Mouse (Mus musculus): ENCODE results near the gene Spata3. TPM values are rescaled to one million over a fixed set of nuclear protein-coding genes. Genes with fewer than 3 reads are reported as not detected.

Spata3 gene
- not detected for total RNA-seq (2023)

GRCm38 (mm10) chr1:86016516-86016915 lies at the start of gene Spata3:
Gene Spata3, plus strand, starts transcription at chr1:86016816.

GRCm38 (mm10) chr1:86045848-86046805 lies 29.5 kb downstream of the Spata3 start, which contains the start of gene 2810459M11Rik:
Gene 2810459M11Rik, plus strand, starts transcription at chr1:86045863.

GRCm38 (mm10) chr1:86064271-86064991 lies 47.8 kb downstream of the Spata3 start, which contains the start of gene Psmd1:
Gene Psmd1, plus strand, starts transcription at chr1:86064387.

Other genes with a start within 250 kb of the Spata3 start
- 10 to 100 TPM; 39.6 to 40.5 TPM for gene A630001G21Rik, start 238.2 kb upstream of the Spata3 start, total RNA-seq (2023)
- gene Cab39, start 223.4 kb upstream of the Spata3 start, total RNA-seq (2023): 100 to 1,000 TPM in 1 of 2 experiments, 10 to 100 TPM in 1; 95.7 to 101 TPM
- gene Itm2c, start 122.5 kb upstream of the Spata3 start, total RNA-seq (2023): 100 to 1,000 TPM; 186 to 198 TPM
- gene 4933407L21Rik, start 88.3 kb upstream of the Spata3 start, total RNA-seq (2023): under 1 TPM in 1 of 2 experiments, not detected in 1; 0.58 TPM
- under 1 TPM; 0.26 to 0.30 TPM for gene Gpr55, start 55.8 kb upstream of the Spata3 start, total RNA-seq (2023)
- gene 2810459M11Rik, start 29.0 kb downstream of the Spata3 start, total RNA-seq (2023): not detected
- gene Psmd1, start 47.6 kb downstream of the Spata3 start, total RNA-seq (2023): 10 to 100 TPM; 42.7 to 45.2 TPM
- not detected for gene Htr2b, start 95.2 kb downstream of the Spata3 start, total RNA-seq (2023)
- not detected for gene Gm21972, start 116.8 kb downstream of the Spata3 start, total RNA-seq (2023)
- gene Armc9, start 138.0 kb downstream of the Spata3 start, total RNA-seq (2023): 1 to 10 TPM; 4.1 to 5.0 TPM

Data from monocyte, adult 59 days (primary cell).